13 mouse cellular contexts compared by ENCODE assay signal in the genomic region with DNA sequence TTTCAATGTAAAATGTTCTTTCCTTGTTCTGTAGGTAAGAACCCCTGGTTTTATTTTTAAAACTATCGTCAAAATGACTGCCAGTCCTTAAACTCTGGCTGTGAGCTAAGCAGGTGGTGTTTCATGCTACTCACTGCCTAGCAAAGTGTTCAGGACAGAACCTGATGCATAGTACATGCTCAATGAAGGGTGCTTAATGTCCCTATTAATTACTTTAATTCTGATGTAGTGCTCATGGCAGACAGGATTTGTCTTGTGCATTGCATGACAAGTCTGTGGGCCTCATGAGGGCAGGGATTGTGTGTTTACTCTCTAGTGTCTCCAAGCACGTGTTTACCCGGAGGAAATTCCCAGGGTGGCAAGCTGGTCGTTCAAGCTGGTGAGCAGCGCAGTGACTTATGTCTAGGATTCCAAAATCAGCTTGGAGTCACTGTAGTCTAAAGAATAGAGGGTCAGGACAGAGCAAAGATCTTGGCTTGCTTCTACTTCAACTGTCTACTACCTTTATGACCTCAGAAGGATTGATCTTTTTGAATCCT. TPM values are rescaled to one million over a fixed set of nuclear protein-coding genes. Genes with fewer than 3 reads are reported as not detected.
DNase-seq lines count a peak whose midpoint lies in the region; ATAC-seq lines count a peak whose summit lies in the region.
"Had no signal": no experiment of that assay in that cellular context is flagged by ENCODE, and none has a peak within 500 bp of the region (broad histone marks: within the 10 kb centered on the region; RNA-seq: fewer than 3 reads in every experiment).

No protein-coding gene starts in this region.

- no peaks in the 10 kb centered on the region for H3K36me3 ChIP-seq in kidney, embryonic 16.5 days (ENCODE audit: insufficient read depth, low read length)
- no peaks in the 10 kb centered on the region for H3K36me3 ChIP-seq in intestine, embryonic 15.5 days
- H3K36me3 ChIP-seq: liver, embryonic 13.5 days had no signal

- 66% methylated on average over 5 of the region's 5 CpGs for WGBS in kidney, embryonic 16.5 days
- WGBS in intestine, embryonic 15.5 days: 71% methylated on average over 5 of the region's 5 CpGs

- no peak overlapping the region for H3K4me2 ChIP-seq in kidney, embryonic 16.5 days (replicated peaks; ENCODE audit: low read depth, low read length)
- H3K4me2 ChIP-seq in intestine, embryonic 15.5 days (replicated peaks): no peak overlapping the region
- H3K4me2 ChIP-seq: liver, embryonic 13.5 days; midbrain, embryonic 11.5 days had no signal

- H3K4me1 ChIP-seq in kidney, embryonic 16.5 days (ENCODE audit: insufficient read depth, low read length): peaks cover 17% of the 10 kb centered on the region
- peaks cover 18% of the 10 kb centered on the region for H3K4me1 ChIP-seq in brown adipose tissue, adult 24 weeks (ENCODE audit: control insufficient read depth, insufficient read depth, insufficient read length, low read length)
- peaks cover 11% of the 10 kb centered on the region for H3K4me1 ChIP-seq in intestine, embryonic 15.5 days (replicated peaks)
- H3K4me1 ChIP-seq: liver, embryonic 13.5 days had no signal

- H3K4me3 ChIP-seq in kidney, embryonic 16.5 days (ENCODE audit: low read length): no peak overlapping the region
- H3K4me3 ChIP-seq in brown adipose tissue, adult 24 weeks (ENCODE audit: insufficient read depth, low read depth, low read length): no peak overlapping the region
- no peak overlapping the region for H3K4me3 ChIP-seq in intestine, embryonic 15.5 days (replicated peaks)
- H3K4me3 ChIP-seq: left cerebral cortex, adult 2 months; liver, embryonic 13.5 days had no signal

- 0 out of 2 replicates have a peak overlapping the region, but pooled peaks have one; percentile 70 for H3K27ac ChIP-seq in kidney, embryonic 16.5 days (ENCODE audit: low read length)
- H3K27ac ChIP-seq in brown adipose tissue, adult 24 weeks (replicated peaks; ENCODE audit: low read depth, low read length): peak overlapping the region; percentile 79
- peak overlapping the region; percentile 66; the same call in 1 of the 2 replicates for H3K27ac ChIP-seq in intestine, embryonic 15.5 days
- H3K27ac ChIP-seq: left cerebral cortex, adult 2 months; liver, embryonic 13.5 days had no signal

- ATAC-seq in kidney, embryonic 16.5 days (ENCODE audit: low FRiP score, low TSS enrichment): no peak
- no peak for ATAC-seq in intestine, embryonic 15.5 days

- intact Hi-C loops in heart, postnatal 36 days (cut with DNase I): no loop called here

- no peaks in the 10 kb centered on the region for H3K9me3 ChIP-seq in kidney, embryonic 16.5 days (ENCODE audit: low read length)
- H3K9me3 ChIP-seq in intestine, embryonic 15.5 days: no peaks in the 10 kb centered on the region
- H3K9me3 ChIP-seq: liver, embryonic 13.5 days had no signal

- no peaks in the 10 kb centered on the region for H3K27me3 ChIP-seq in kidney, embryonic 16.5 days (ENCODE audit: insufficient read depth, low read length)
- no peaks in the 10 kb centered on the region for H3K27me3 ChIP-seq in intestine, embryonic 15.5 days (replicated peaks)
- H3K27me3 ChIP-seq: liver, embryonic 13.5 days had no signal

- no peak overlapping the region for H3K9ac ChIP-seq in kidney, embryonic 16.5 days (replicated peaks; ENCODE audit: low read length)
- no peak overlapping the region for H3K9ac ChIP-seq in intestine, embryonic 15.5 days
- H3K9ac ChIP-seq: liver, embryonic 13.5 days had no signal

- DNase-seq in heart, adult 11 months: peak; percentile 77
- DNase-seq in heart, postnatal 36 days: no peak
- no peak for DNase-seq in kidney, postnatal 14 days
- no peak for DNase-seq in frontal cortex, postnatal 14 days (ENCODE audit: low spot score in 2 of 2)
- no peak for DNase-seq in right cerebral cortex, postnatal 10 days (ENCODE audit: low spot score in 2 of 2)
- DNase-seq: liver, embryonic 13.5 days; spleen, adult 18-20 months; thymus, adult 2 months had no signal

RNA-seq across cellular contexts. Expression of a gene that starts 31.2 kb away (rescaled TPM):
- 10 to 100 TPM; 46.7 to 63.5 TPM for total RNA-seq in heart, postnatal 36 days (2021)
- polyA plus RNA-seq in kidney, embryonic 16.5 days (2015; fragmentation: Nextera tagmentation; extraction: Ambion mirVana): 71.9 and 73.0 TPM in 2 replicates
- 66.9 and 91.2 TPM in 2 replicates for polyA plus RNA-seq in brown adipose tissue, adult 24 weeks (2012; ENCODE audit: insufficient read depth, insufficient read length, missing spikeins)
- 83.6 and 88.6 TPM in 2 replicates for polyA plus RNA-seq in intestine, embryonic 15.5 days (2015; fragmentation: Nextera tagmentation; extraction: Ambion mirVana)
